Mouse (Mus musculus) left cerebral cortex, postnatal 4 days (tissue): Measurements from ENCODE around the gene Cox16. TPM values are rescaled to one million over a fixed set of nuclear protein-coding genes. Genes with fewer than 3 reads are reported as not detected.

Source experiments
- DNase-seq: peaks from one replicate; pipeline ENCODE4 v3.0.0-alpha.2; 2022
- intact Hi-C: fragments of 180-260 bp; cut with DNase I; formaldehyde crosslinking; loops from one replicate; pipeline ENCODE4 v1.15.1; 2025
- total RNA-seq, 2 experiments: library from RNA; stranded (reverse); gene quantifications; 2 replicates each; pipeline ENCODE4 v1.2.3; 2021

Gene Cox16
- total RNA-seq, 2 experiments from 2014 or later: 39.8 to 53.3 TPM

DNA sequence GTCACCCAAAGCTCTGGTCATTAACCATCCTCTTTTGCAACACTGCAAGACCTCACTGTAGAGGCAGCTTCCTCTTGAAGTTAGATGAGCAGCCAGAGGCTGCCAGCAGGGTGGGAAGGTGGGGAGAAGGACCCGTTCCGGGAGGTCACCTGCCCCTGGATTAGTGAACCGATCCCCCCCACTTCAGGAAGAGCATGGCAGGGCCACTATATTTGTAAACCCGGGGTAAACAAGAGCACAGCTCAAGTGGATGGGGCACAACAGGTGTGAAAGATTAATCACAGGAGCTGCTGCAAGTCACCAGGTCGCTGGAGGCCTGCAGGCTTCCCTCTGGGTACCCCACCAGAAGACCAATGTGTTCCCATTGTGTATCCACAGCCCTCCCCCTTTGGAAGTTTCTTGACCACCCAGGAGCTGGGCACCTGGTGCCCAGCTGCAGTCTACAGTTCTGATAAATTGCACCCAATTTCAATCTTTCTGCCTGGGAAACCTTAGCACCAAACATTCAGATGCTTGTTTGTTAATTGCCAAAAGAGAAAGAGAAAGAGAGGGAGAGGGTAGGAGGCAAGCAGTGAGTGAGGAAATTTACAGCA is 153.8 kb downstream of the Cox16 start:
- DNase-seq: no peak
- intact Hi-C loops: no loop called here

DNA sequence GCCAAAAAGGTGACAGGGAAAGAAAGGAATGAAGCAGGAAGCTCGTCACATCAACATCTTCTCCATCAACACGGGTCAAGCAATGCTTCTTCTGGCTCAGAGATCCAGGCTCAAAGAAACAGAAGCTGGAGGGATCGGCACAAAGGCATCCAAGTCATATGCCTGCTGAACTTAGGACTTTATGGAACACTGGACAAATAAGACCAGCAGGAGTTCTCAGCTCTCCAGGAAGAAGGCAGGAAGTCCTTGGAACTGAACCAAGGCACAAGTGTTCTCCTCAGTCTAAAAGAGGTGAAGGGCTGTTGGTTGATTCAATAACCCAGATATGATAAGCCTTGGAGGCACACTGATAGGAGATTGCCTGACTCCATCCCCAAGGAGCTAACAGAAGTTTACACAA is 159.9 kb downstream of the Cox16 start:
- no peak for DNase-seq
- intact Hi-C loops: loop anchor here (5.0 kb wide), 1 partner anchor 113 kb away; no protein-coding TSS in a partner anchor

DNA sequence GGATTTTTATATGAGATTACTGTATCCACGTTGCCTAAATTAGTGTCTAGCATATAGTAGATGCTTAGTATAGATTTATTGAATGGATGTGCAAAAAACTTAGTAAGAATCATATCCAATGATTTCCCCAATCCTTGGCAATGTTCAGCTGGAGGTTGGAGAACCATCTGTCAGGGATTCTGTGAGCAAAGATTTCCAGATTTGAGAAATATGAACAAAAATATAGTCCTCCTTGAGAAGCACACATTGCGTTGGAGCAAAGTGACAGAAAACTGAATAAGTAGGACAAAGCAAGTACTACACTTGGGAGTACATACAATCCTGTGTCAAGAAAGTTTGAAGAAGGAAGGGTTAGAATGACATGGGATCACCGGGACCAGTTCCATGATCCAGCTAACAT is 160.8 kb downstream of the Cox16 start:
- intact Hi-C loops: no loop called here
- no peak for DNase-seq

DNA sequence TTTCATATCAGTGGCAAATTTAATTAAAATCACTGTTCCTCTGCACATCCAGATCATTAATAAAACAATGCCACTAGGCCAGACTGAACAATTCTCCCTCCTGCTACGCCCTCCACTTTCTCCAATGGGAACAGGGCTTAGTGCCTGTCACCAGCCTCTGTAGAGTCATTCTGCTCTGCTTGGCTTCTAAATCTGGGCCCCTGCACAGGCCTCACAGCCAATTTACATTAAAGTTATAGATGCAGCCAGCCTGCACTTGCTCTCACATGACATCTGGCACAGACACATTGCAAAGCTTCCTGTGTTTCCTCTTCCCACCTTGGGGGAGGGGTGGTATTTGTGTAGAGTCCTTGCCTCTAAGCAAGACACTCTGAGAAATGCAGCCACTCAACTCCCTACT is 163.9 kb downstream of the Cox16 start:
- peak; percentile 1 for DNase-seq
- intact Hi-C loops: no loop called here

DNA sequence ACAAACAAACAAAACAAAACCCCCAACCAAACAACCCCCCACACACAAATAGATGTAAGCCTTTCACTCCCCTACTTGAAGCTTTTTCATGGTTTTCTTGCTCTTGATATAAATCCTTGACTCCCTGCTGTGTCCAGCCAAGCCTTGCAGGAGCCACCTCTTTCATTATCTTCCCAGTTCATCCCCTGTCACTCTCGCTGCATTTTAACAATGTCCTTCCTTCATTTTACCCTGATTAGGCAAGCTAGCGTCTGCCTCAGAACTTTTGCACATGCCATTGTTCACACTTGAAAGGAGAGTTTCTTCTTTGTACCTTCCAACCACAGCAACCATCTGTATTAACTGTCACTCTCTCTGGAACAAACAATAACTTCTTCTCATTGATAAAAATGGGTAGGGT is 167.1 kb downstream of the Cox16 start:
- intact Hi-C loops: no loop called here
- DNase-seq: no peak

DNA sequence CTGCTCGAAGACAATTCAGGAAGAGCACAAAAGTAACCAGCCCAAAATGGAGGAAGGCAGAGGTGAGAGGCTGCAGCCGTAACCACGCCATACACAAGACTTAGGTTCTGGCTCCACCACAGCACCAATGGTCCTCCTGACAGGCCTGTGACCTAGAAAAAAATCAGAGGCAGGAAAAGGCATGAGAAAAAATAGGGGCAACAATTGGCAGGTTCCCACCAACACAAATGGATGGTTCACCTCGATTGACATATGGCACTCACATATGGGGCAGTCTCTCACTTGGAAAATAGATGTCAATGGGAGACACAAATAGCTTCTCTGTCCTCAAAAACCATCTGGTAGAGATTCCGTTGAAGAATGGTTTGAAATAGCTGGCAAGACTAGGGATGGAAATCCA is 169.0 kb downstream of the Cox16 start:
- no peak for DNase-seq
- intact Hi-C loops: no loop called here

Other genes with a start within 250 kb of the Cox16 start
- 10 to 100 TPM; 28.8 to 35.6 TPM for gene Slc8a3, start 151.9 kb downstream of the Cox16 start, total RNA-seq
- gene Gm4787, start 105.7 kb downstream of the Cox16 start, total RNA-seq: 1 to 10 TPM; 1.9 to 2.2 TPM
- 1 to 10 TPM; 2.4 to 3.1 TPM for gene Adam4, start 63.2 kb downstream of the Cox16 start, total RNA-seq
- gene Gm20498, start 47.8 kb upstream of the Cox16 start, total RNA-seq: 10 to 100 TPM; 31.2 to 34.2 TPM
- gene Synj2bp, start 47.8 kb upstream of the Cox16 start, total RNA-seq: 10 to 100 TPM; 20.1 to 24.2 TPM
- gene Adam21, start 83.3 kb upstream of the Cox16 start, total RNA-seq: under 1 TPM; 0.70 to 0.88 TPM
- 10 to 100 TPM; 22.4 to 28.1 TPM for gene Med6, start 109.9 kb upstream of the Cox16 start, total RNA-seq
- 10 to 100 TPM; 82.0 to 83.6 TPM for gene Ttc9, start 146.1 kb upstream of the Cox16 start, total RNA-seq